Mouse (Mus musculus): ENCODE data around the gene Pot1a.

- TF ChIP-seq CTCF (conservative IDR thresholded peaks at IDR 0.05; ENCODE audit: insufficient read depth, insufficient read length, low read depth, low read length) (no peak), POLR2A (IDR thresholded peaks at IDR 0.05; ENCODE audit: low read depth, low read length) (no peak)
These were observed 109.1 kb downstream of the Pot1a start for GRCm38 (mm10) chr6:25699956-25700355.

Measured in kidney, adult 2 months (tissue).